Mouse (Mus musculus): Measurements from ENCODE around the gene Dffb. TPM values are rescaled to one million over a fixed set of nuclear protein-coding genes. Genes with fewer than 3 reads are reported as not detected.

Dffb gene
- total and polyA plus RNA-seq, 2 experiments from 2014 or later, result 3.0 to 4.2 TPM

GRCm38 (mm10) chr4:154007759-154008158 is 32.8 kb upstream of the Dffb start:
- no peak overlapping the region for H3K9ac ChIP-seq (replicated peaks; ENCODE audit: low read depth, low read length)
- DNase-seq (ENCODE audit: low spot score) (no peak), ATAC-seq (ENCODE audit: insufficient read depth, low read depth) (no peak)
- H3K36me3 ChIP-seq (replicated peaks; ENCODE audit: control insufficient read depth, insufficient read depth, low read length), result peaks cover 42% of the 10 kb centered on the region
- H3K9me3 ChIP-seq (replicated peaks; ENCODE audit: control insufficient read depth, low read length), result no peaks in the 10 kb centered on the region
- WGBS, result 57% methylated on average over 4 of the region's 4 CpGs
- peaks cover 10% of the 10 kb centered on the region for H3K4me1 ChIP-seq (ENCODE audit: control insufficient read depth, insufficient read depth)
- no peak overlapping the region for H3K4me2 ChIP-seq (ENCODE audit: low read depth, low read length)
- no peak overlapping the region for H3K4me3 ChIP-seq (ENCODE audit: low read depth, low read length)
- H3K27me3 ChIP-seq (ENCODE audit: control insufficient read depth, insufficient read depth, low read length), result no peaks in the 10 kb centered on the region
- no peak for TF ChIP-seq EP300 (IDR thresholded peaks at IDR 0.05; ENCODE audit: low read depth)
- no peak for TF ChIP-seq CTCF (IDR thresholded peaks at IDR 0.05; ENCODE audit: low read depth)
- H3K27ac ChIP-seq (ENCODE audit: low read depth), result no peak overlapping the region

- no peak overlapping the region for H3K27ac ChIP-seq (ENCODE audit: low read depth)
- TF ChIP-seq CTCF (IDR thresholded peaks at IDR 0.05; ENCODE audit: low read depth) (no peak), EP300 (IDR thresholded peaks at IDR 0.05; ENCODE audit: low read depth) (no peak)
- H3K4me1 ChIP-seq (ENCODE audit: control insufficient read depth, insufficient read depth), result peaks cover 3% of the 10 kb centered on the region; the same call in 1 of the 2 replicates
- DNase-seq (ENCODE audit: low spot score) (no peak), ATAC-seq (ENCODE audit: insufficient read depth, low read depth) (no peak)
- H3K4me2 ChIP-seq (ENCODE audit: low read depth, low read length), result no peak overlapping the region
- H3K9me3 ChIP-seq (replicated peaks; ENCODE audit: control insufficient read depth, low read length), result no peaks in the 10 kb centered on the region
- WGBS, result 88% methylated on average over 6 of the region's 6 CpGs
- H3K9ac ChIP-seq (replicated peaks; ENCODE audit: low read depth, low read length), result no peak overlapping the region
- no peaks in the 10 kb centered on the region for H3K27me3 ChIP-seq (ENCODE audit: control insufficient read depth, insufficient read depth, low read length)
- H3K36me3 ChIP-seq (replicated peaks; ENCODE audit: control insufficient read depth, insufficient read depth, low read length), result peaks cover 50% of the 10 kb centered on the region
- no peak overlapping the region for H3K4me3 ChIP-seq (ENCODE audit: low read depth, low read length)
These were observed 31.3 kb upstream of the Dffb start for GRCm38 (mm10) chr4:154006264-154006663.

- ATAC-seq (ENCODE audit: insufficient read depth, low read depth) (no peak), DNase-seq (ENCODE audit: low spot score) (no peak)
- Histone ChIP-seq H3K4me2 (ENCODE audit: low read depth, low read length) (no peak overlapping the region), H3K4me1 (ENCODE audit: control insufficient read depth, insufficient read depth) (no peaks in the 10 kb centered on the region), H3K27ac (ENCODE audit: low read depth) (no peak overlapping the region), H3K9me3 (replicated peaks; ENCODE audit: control insufficient read depth, low read length) (no peaks in the 10 kb centered on the region), H3K36me3 (replicated peaks; ENCODE audit: control insufficient read depth, insufficient read depth, low read length) (peaks cover 50% of the 10 kb centered on the region), H3K9ac (replicated peaks; ENCODE audit: low read depth, low read length) (no peak overlapping the region), H3K27me3 (ENCODE audit: control insufficient read depth, insufficient read depth, low read length) (no peaks in the 10 kb centered on the region), H3K4me3 (ENCODE audit: low read depth, low read length) (no peak overlapping the region)
- TF ChIP-seq CTCF (IDR thresholded peaks at IDR 0.05; ENCODE audit: low read depth), result no peak
- TF ChIP-seq EP300 (IDR thresholded peaks at IDR 0.05; ENCODE audit: low read depth), result no peak
- WGBS, result 92% methylated on average over 5 of the region's 5 CpGs
These were observed 30.6 kb upstream of the Dffb start for GRCm38 (mm10) chr4:154005488-154005887.

- Histone ChIP-seq H3K4me1 (ENCODE audit: control insufficient read depth, insufficient read depth) (no peaks in the 10 kb centered on the region), H3K4me2 (ENCODE audit: low read depth, low read length) (no peak overlapping the region), H3K36me3 (replicated peaks; ENCODE audit: control insufficient read depth, insufficient read depth, low read length) (peaks cover 87% of the 10 kb centered on the region), H3K27ac (ENCODE audit: low read depth) (no peak overlapping the region), H3K9me3 (replicated peaks; ENCODE audit: control insufficient read depth, low read length) (no peaks in the 10 kb centered on the region), H3K4me3 (ENCODE audit: low read depth, low read length) (no peak overlapping the region), H3K9ac (replicated peaks; ENCODE audit: low read depth, low read length) (no peak overlapping the region), H3K27me3 (ENCODE audit: control insufficient read depth, insufficient read depth, low read length) (no peaks in the 10 kb centered on the region)
- no peak for ATAC-seq (ENCODE audit: insufficient read depth, low read depth)
- DNase-seq (ENCODE audit: low spot score), result no peak
- TF ChIP-seq CTCF (IDR thresholded peaks at IDR 0.05; ENCODE audit: low read depth), result no peak
- TF ChIP-seq EP300 (IDR thresholded peaks at IDR 0.05; ENCODE audit: low read depth), result no peak
- WGBS, result 89% methylated on average over 8 of the region's 8 CpGs
These were observed 18.6 kb upstream of the Dffb start for GRCm38 (mm10) chr4:153993505-153993904.

- H3K4me2 ChIP-seq (ENCODE audit: low read depth, low read length), result no peak overlapping the region
- no peak for TF ChIP-seq CTCF (IDR thresholded peaks at IDR 0.05; ENCODE audit: low read depth)
- no peak for TF ChIP-seq EP300 (IDR thresholded peaks at IDR 0.05; ENCODE audit: low read depth)
- DNase-seq (ENCODE audit: low spot score) (no peak), ATAC-seq (ENCODE audit: insufficient read depth, low read depth) (no peak; the same call in 1 of the 2 replicates)
- H3K9ac ChIP-seq (replicated peaks; ENCODE audit: low read depth, low read length), result no peak overlapping the region
- no peak overlapping the region for H3K4me3 ChIP-seq (ENCODE audit: low read depth, low read length)
- H3K36me3 ChIP-seq (replicated peaks; ENCODE audit: control insufficient read depth, insufficient read depth, low read length), result peaks cover 87% of the 10 kb centered on the region
- no peaks in the 10 kb centered on the region for H3K4me1 ChIP-seq (ENCODE audit: control insufficient read depth, insufficient read depth)
- H3K27ac ChIP-seq (ENCODE audit: low read depth), result no peak overlapping the region
- H3K9me3 ChIP-seq (replicated peaks; ENCODE audit: control insufficient read depth, low read length), result no peaks in the 10 kb centered on the region
- 85% methylated on average over 10 of the region's 10 CpGs for WGBS
- no peaks in the 10 kb centered on the region for H3K27me3 ChIP-seq (ENCODE audit: control insufficient read depth, insufficient read depth, low read length)
These were observed 17.8 kb upstream of the Dffb start for GRCm38 (mm10) chr4:153992715-153993114.

- Histone ChIP-seq H3K27me3 (ENCODE audit: control insufficient read depth, insufficient read depth, low read length) (no peaks in the 10 kb centered on the region), H3K9ac (replicated peaks; ENCODE audit: low read depth, low read length) (no peak overlapping the region), H3K4me1 (ENCODE audit: control insufficient read depth, insufficient read depth) (peaks cover 7% of the 10 kb centered on the region; the same call in 1 of the 2 replicates), H3K4me2 (ENCODE audit: low read depth, low read length) (no peak overlapping the region), H3K36me3 (replicated peaks; ENCODE audit: control insufficient read depth, insufficient read depth, low read length) (peaks cover 62% of the 10 kb centered on the region), H3K9me3 (replicated peaks; ENCODE audit: control insufficient read depth, low read length) (no peaks in the 10 kb centered on the region), H3K4me3 (ENCODE audit: low read depth, low read length) (no peak overlapping the region), H3K27ac (ENCODE audit: low read depth) (no peak overlapping the region)
- WGBS, result 91% methylated on average over 11 of the region's 11 CpGs
- DNase-seq (ENCODE audit: low spot score) (no peak), ATAC-seq (ENCODE audit: insufficient read depth, low read depth) (no peak)
- no peak for TF ChIP-seq EP300 (IDR thresholded peaks at IDR 0.05; ENCODE audit: low read depth)
- TF ChIP-seq CTCF (IDR thresholded peaks at IDR 0.05; ENCODE audit: low read depth), result no peak
These were observed 5.5 kb upstream of the Dffb start for GRCm38 (mm10) chr4:153980470-153980869.

Data from heart, postnatal 0 days (tissue).